Mouse (Mus musculus): ENCODE measurements around the gene Stk4. TPM values are rescaled to one million over a fixed set of nuclear protein-coding genes. Genes with fewer than 3 reads are reported as not detected.

The Stk4 gene
- total RNA-seq, 2 experiments from 2014 or later = 20.4 to 22.1 TPM

- DNase-seq = no peak
Observed at GRCm38 (mm10) chr2:164174649-164175395, 104.7 kb downstream of the Stk4 start.

- DNase-seq = no peak
Observed at GRCm38 (mm10) chr2:164175850-164176249, 105.7 kb downstream of the Stk4 start.

DNA sequence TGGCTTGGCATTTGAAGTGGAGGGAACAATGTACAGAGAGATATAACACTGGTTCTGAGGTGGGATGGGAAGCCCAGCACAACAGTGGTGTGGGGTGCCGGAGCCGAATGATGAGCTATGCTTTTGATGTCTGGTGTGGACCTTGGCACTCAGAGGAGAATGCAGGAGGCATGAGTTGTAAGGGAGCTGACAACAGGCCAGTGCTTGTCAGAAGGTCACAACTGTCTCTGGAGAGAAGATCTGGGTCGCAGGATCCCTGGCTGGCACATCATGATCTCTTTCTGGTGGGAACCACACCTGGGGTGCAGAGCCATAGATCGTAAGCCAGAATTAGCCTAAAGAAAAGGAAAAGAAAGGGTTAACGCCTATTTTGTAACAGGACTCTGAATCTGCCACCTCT lies 107.7 kb downstream of the Stk4 start:
- DNase-seq = no peak

GRCm38 (mm10) chr2:164180124-164180523 lies 110.0 kb downstream of the Stk4 start:
- peak; percentile 50 for DNase-seq

DNA sequence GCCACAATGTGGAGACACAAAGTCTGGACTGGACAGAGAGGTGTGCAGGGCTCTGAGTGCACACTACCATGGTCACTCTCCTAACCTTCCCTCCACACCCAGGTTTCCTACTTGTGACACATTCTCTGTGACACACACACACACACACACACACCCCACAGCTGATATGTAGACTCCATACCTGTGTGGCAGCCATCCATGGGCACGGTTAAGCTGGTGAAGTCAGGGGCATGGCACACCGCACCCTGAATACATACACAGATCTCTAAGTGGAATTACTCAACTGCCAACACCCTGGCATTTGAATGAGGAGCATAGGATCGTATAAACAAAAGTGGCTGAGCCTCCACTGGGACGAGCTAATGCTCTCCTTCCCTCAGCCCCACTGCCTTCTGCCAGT lies 110.6 kb downstream of the Stk4 start:
- no peak for DNase-seq

GRCm38 (mm10) chr2:164182692-164183255 lies 112.7 kb downstream of the Stk4 start, which contains the start of gene Wfdc5:
TSS of gene Wfdc5 (minus strand) at chr2:164182742.
- DNase-seq = no peak

GRCm38 (mm10) chr2:164183340-164183739 lies 113.2 kb downstream of the Stk4 start:
- DNase-seq = no peak

- no peak for DNase-seq
Observed at GRCm38 (mm10) chr2:164184145-164184719, 114.1 kb downstream of the Stk4 start.

GRCm38 (mm10) chr2:164188722-164189121 lies 118.6 kb downstream of the Stk4 start:
- DNase-seq = no peak

GRCm38 (mm10) chr2:164190576-164190975 lies 120.5 kb downstream of the Stk4 start, which contains the start of gene Wfdc12:
TSS of gene Wfdc12 (minus strand) at chr2:164190608.
- no peak for DNase-seq

DNA sequence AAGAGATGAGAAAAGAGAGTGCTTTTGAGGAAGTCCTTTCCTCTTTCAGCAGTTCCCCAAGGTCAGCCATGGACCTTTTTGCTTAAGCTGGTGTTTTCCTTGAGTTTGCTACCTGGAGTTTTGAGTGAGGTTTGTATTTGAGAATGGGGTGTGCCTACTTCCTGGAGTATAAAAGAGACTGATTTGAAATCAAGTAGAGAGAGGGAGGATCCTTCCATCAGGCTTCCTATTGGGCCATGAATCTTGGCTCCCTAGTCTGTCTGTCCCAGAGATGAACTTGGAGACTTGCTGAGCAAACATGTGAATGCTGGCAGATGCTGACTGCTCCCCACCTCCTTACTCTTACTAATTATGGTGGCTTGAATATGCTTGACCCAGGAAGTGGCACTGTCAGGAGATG lies 122.2 kb downstream of the Stk4 start:
- no peak for DNase-seq

GRCm38 (mm10) chr2:164194959-164195630 lies 125.0 kb downstream of the Stk4 start:
- DNase-seq = no peak

DNA sequence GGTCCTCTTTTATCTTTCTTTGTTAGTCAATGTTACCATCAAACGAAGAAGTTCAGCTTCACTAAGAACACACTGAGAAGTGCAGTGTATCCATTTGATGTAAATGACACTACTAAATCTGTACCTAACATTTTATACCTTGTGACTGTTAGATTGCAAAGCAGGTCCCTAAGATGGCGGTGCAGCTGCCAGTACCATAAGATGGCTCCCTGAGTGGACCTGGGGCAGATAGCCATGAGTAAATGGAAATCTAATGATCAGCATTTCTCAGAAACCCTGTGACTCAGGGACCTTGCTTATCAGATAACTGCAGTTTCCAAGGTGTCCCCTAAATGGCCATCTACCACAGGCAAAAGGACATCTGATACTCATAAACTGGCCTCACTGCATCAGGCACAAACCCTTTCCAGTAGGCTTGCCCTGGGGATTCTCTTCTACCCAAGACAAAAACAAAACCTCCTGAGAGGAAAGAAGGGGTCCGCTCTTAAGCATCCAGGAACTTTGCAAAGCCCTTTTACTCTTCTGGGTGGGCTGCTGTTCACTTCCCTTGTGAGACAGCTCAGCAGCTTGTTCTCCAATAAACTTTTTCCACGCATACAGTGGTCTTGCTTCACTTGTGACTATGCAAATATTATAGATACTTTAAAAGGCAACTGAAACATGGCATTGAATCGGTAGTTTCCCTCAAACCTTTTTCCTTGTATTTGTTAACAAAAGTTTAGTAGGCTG lies 126.0 kb downstream of the Stk4 start:
- no peak for DNase-seq

- no peak for DNase-seq
Observed at GRCm38 (mm10) chr2:164196700-164196990, 126.5 kb downstream of the Stk4 start.

DNA sequence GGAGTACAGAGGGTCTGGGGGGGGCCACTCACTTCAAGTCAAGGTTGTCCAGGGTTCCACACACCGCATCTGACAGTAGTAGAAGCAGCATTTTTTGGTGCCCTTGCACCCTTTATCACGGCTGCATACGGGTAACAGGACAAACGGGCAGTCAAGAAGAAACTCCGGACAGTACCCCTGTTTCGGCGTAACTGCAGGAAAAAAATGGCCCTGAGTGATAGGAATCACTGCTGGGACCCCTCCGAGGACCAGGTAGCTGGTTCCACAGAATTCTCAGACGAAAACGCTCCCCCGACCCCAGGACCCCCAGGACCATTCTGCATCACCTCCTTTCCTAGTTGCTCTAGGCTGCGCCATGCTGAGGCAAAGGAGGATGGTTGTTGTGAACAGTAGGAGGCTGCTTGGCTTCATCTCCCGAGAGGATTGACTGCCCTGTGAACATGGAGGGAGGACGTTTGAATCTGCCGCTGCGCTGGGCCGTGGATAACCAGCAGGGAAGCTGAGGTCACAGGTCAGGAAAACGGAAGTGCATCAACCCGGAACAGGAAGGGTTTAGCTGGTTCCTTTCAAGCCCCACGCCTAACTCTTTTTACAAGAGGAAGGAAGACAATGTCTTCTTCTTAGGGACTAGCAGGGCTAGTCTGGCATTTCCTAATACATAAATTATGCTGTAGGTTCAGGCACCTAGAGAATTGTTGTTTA lies 129.7 kb downstream of the Stk4 start, which contains the start of gene Wfdc15a:
Wfdc15a (minus strand) TSS at position 505 of the 702 bp plus-strand sequence.
- no peak for DNase-seq

Other genes starting within 250 kb of the Stk4 start
- 1 to 10 TPM in 1 of 2 experiments, under 1 TPM in 1; 0.98 to 1.5 TPM for gene Ccn5, start 249.5 kb upstream of the Stk4 start, total RNA-seq (2021)
- gene Kcnk15, start 216.7 kb upstream of the Stk4 start, total RNA-seq (2021) = not detected
- under 1 TPM; 0.45 to 0.63 TPM for gene Rims4, start 151.6 kb upstream of the Stk4 start, total RNA-seq (2021)
- gene Ywhab, start 75.4 kb upstream of the Stk4 start, total RNA-seq (2021) = 100 to 1,000 TPM; 153 to 157 TPM
- 1 to 10 TPM; 1.4 to 1.8 TPM for gene Pabpc1l, start 44.9 kb upstream of the Stk4 start, total RNA-seq (2021)
- gene Tomm34, start 847 bp downstream of the Stk4 start, total RNA-seq (2021) = 10 to 100 TPM; 28.0 to 28.7 TPM
- gene Kcns1, start 100.8 kb downstream of the Stk4 start, total RNA-seq (2021) = under 1 TPM in 1 of 2 experiments, not detected in 1; 0.19 TPM
- not detected for gene Wfdc5, start 112.4 kb downstream of the Stk4 start, total RNA-seq (2021)
- not detected for gene Wfdc12, start 120.3 kb downstream of the Stk4 start, total RNA-seq (2021)
- not detected for gene Wfdc15a, start 129.8 kb downstream of the Stk4 start, total RNA-seq (2021)
- not detected for gene Wfdc15b, start 151.3 kb downstream of the Stk4 start, total RNA-seq (2021)
- not detected for gene Svs2, start 168.1 kb downstream of the Stk4 start, total RNA-seq (2021)
- not detected for gene Svs3b, start 186.3 kb downstream of the Stk4 start, total RNA-seq (2021)
- gene Svs4, start 208.1 kb downstream of the Stk4 start, total RNA-seq (2021) = not detected
- not detected for gene Svs3a, start 218.9 kb downstream of the Stk4 start, total RNA-seq (2021)
- gene Svs6, start 246.4 kb downstream of the Stk4 start, total RNA-seq (2021) = not detected

All from heart, postnatal 4 days (tissue).